Mouse (Mus musculus): Measurements from ENCODE around the gene Gm4131.
"Not testable (repeated sequence)": the region's sequence is repeated elsewhere in the genome, so short reads cannot be mapped to it uniquely, and the experiment has no call there.

Gene Gm4131

GRCm38 (mm10) chr14:62566821-62567220 is at the start of gene Gm4131:
TSS of gene Gm4131 (minus strand) at chr14:62566921.
- DNase-seq (ENCODE audit: low spot score in 2 of 2): not testable (repeated sequence)

DNA sequence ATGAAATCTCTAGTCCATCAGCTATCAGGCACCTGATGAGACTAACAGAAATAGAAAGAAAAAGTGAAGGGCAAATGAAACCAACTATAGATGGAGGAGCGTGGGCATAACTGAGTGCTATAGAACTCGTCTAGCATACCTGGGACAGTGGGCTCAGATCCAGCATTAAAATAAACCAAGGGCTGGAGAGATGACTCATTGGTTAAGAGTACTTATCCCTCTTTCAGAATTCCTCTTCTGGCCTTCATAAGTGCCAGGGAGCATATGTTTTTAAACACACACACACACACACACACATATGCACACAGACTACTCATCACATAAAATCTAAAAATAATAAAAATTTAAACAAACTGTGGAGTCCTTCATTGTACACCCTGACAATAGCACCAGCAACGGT is 43.2 kb upstream of the Gm4131 start:
- no peak for DNase-seq (ENCODE audit: low spot score in 2 of 2)

DNA sequence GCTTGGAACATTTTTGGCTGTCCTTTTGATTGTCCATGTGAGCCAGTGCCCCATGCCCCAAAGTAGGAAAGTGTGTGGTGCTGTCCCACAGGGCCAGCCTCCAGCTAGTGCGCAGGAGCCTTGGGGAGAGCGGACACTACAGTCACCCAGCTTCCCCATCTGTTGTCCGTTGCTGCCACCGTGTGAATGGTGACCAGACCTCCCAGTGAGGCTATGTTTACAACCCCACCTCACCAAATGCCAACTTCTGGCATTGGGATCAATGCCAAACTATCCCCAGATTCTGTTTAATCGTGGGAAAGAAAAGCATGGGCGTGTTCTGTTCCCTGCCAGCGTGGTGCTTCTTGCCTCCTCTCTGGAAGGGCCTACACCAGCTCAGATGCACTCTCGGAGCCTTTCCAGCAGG is 41.1 kb upstream of the Gm4131 start:
- no peak for DNase-seq (ENCODE audit: low spot score in 2 of 2)

GRCm38 (mm10) chr14:62602869-62603268 is 36.1 kb upstream of the Gm4131 start:
- no peak for DNase-seq (ENCODE audit: low spot score in 2 of 2)

GRCm38 (mm10) chr14:62602271-62602670 is 35.5 kb upstream of the Gm4131 start:
- peak in 1 of 2 experiments; percentile 37 for DNase-seq (ENCODE audit: low spot score in 2 of 2)

- DNase-seq (ENCODE audit: low spot score in 2 of 2): no peak
Observed at GRCm38 (mm10) chr14:62600109-62600522, 33.4 kb upstream of the Gm4131 start.

DNA sequence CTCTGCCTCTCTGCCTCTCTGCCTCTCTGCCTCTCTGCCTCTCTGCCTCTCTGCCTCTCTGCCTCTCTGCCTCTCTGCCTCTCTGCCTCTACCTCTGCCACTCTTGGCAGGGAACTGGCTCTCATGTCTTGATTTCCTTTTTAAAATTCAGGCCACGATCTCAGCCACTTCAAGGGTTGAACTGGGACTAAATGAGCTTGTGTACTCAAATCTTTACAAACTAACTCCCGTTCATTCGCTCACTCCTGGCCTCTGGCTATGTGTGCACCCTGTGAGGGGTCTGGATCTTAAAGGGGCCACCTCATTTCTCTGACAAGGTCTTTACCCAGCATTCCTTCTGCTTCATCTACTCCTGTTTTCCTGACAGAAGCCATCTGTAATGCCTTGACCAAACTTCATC is 18.6 kb upstream of the Gm4131 start:
- DNase-seq (ENCODE audit: low spot score in 2 of 2): no peak

DNA sequence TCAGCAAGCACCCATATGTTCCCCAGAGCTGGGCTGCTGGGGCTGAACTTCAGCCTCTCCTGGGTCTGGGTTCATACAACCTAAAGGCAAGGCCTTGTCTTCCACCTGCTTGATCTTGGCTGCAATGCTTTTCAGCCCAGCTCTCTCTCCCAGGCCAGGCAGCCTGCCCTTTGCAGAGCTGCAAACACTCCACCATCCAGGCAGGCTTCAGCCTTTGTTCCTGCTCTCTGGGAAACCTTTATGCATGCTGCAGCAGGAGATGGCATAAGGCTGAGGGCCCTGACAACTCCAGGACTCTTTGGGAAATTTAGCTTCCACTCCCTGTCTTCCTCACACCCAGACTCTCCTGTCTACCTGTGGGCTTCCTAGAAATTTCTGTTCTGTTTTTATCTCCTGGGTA is 17.9 kb upstream of the Gm4131 start:
- DNase-seq (ENCODE audit: low spot score in 2 of 2): no peak

DNA sequence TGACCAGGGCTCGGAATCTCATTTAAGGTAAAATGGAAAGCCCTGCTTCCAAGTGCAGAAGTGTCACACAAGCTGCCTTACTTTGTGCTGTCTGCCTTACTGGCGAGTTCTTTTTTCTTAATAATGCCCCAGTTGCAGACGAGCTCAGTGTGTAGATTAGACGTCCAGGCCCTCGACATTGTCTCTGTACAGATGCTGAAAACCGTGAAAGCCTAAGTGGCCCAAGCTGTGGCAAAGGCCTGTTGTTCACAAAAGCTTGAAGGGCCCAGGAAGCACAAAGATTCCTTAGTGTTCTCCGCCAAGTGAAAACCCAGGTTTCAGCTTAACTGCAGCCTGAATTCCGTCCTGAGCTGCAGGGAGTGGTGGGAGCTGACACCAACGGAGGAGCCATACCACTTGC is 15.0 kb upstream of the Gm4131 start:
- DNase-seq (ENCODE audit: low spot score in 2 of 2): no peak

- no peak for DNase-seq (ENCODE audit: low spot score in 2 of 2)
Observed at GRCm38 (mm10) chr14:62580945-62581344, 14.2 kb upstream of the Gm4131 start.

- DNase-seq (ENCODE audit: low spot score in 2 of 2): no peak
Observed at GRCm38 (mm10) chr14:62575862-62576261, 9.1 kb upstream of the Gm4131 start.

DNA sequence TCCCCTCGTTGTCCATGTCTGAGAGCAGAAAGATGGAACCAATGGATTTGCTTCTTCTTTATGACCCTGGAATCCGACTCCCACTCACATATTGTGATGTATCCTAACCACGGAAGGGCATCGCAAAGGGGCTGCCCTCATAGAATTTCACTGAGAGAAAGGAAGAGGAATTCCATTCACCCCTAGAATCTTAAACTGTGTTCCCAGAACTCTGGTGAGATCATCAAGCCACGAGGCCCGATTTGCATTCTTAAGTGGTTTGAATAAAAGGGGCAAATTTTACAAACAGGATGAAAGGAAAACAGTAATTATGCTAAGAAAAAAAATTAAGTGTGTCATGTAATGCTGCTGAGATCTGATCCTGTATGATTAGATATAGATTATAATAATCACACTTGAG is 8.2 kb upstream of the Gm4131 start:
- no peak for DNase-seq (ENCODE audit: low spot score in 2 of 2)

GRCm38 (mm10) chr14:62573454-62573853 is 6.7 kb upstream of the Gm4131 start:
- no peak for DNase-seq (ENCODE audit: low spot score in 2 of 2)

DNA sequence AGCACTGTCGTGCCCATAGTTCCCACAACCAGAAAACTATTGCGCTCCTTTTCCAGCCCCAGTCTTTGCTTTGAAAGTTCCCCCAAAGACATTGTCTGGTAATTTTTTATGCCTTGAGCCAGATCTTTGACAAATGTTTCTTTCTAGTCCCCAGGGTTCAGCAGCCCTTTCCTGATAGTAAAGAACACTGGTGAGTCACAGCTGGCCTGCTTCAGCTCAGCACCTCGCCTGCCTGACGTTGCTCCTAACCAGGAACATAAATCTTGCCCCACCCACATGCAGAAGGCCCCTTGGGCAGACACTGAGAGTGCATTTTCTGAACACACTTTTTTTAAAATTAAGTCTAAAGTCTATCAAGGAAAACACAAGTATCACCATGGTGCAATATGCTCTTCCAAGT is 3.6 kb upstream of the Gm4131 start:
- DNase-seq (ENCODE audit: low spot score in 2 of 2): no peak

DNA sequence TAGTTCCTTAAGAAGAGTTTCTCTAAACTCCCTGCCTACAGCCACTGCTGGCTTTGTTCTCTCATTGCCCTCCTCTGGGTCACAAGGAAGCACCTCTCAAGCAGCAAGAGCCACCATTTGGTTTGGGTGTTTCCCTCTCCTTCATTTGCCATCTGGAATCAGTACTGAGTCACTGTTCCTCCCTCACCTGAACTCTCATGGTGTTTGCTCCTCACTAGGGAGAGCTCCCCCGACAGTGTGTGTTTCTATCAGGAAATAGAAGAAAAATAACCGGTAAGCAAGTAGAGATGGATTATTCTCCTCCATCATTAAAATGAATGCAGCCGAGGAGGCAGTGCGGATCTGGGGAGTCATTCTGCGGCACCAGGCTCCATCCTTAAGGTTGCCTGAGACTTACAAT is 2.7 kb upstream of the Gm4131 start:
- no peak for DNase-seq (ENCODE audit: low spot score in 2 of 2)

DNA sequence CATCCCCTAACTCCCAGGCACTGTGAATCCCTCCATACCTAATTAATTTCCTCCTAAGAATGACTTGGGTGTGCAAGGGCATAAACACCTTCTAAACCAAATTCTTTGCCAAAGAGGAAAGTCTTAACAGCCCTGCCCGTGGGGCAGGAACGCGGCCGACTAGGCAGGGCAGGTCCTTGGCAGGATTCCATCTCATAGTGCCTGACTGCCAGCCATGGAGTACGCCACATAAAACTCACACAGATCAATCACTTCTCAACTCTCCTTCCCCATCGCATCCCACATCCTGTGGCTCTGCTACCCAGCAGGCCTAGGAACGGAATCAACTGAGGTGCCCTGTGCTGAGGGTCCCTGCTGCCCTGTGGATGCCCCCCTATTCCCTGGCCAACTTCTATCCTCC is 3.0 kb downstream of the Gm4131 start:
- no peak for DNase-seq (ENCODE audit: low spot score in 2 of 2)

DNA sequence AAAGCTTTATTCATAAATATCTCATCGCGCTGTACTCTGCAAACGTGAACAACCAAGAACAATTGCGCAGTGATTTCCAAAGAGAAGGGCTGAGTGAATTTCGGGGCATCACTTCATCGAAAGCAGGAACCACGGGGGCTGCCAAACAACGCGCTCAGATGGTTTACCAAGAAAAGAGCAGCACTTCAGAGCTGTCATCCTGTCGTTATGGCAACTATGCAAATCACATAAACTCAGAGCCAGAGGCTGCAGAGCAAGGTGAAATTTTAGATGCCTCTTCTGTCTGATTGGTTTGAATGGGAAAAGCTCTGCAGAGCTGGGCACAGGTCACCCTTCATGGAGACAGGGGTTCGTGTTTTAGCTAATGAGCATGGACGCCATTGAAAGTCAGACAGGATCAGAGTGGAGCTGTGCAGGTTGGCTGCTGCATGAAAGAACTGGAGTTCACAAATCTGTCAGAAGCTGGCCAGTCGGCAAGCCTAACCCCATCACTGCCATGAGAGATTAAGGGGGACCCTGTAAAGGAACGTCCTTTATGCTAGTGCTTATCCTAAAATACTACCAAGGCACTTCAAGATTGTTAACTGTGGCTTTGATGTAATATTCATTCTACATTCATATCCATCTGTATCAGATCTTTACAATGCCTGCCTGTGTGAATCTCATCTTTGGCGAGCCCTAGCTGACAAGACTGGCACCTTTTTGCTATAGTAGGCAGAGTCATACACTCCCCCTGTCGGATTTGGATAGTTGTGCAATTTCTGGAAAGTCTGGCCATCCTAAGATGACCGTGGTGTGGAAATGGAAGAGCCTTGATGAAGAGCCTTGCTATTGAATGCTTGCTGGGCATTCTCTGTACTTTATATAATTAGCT is 4.6 kb downstream of the Gm4131 start:
- DNase-seq (ENCODE audit: low spot score in 2 of 2): peak in 1 of 2 experiments; percentile 37

GRCm38 (mm10) chr14:62557111-62557510 is 9.6 kb downstream of the Gm4131 start:
- no peak for DNase-seq (ENCODE audit: low spot score in 2 of 2)

DNA sequence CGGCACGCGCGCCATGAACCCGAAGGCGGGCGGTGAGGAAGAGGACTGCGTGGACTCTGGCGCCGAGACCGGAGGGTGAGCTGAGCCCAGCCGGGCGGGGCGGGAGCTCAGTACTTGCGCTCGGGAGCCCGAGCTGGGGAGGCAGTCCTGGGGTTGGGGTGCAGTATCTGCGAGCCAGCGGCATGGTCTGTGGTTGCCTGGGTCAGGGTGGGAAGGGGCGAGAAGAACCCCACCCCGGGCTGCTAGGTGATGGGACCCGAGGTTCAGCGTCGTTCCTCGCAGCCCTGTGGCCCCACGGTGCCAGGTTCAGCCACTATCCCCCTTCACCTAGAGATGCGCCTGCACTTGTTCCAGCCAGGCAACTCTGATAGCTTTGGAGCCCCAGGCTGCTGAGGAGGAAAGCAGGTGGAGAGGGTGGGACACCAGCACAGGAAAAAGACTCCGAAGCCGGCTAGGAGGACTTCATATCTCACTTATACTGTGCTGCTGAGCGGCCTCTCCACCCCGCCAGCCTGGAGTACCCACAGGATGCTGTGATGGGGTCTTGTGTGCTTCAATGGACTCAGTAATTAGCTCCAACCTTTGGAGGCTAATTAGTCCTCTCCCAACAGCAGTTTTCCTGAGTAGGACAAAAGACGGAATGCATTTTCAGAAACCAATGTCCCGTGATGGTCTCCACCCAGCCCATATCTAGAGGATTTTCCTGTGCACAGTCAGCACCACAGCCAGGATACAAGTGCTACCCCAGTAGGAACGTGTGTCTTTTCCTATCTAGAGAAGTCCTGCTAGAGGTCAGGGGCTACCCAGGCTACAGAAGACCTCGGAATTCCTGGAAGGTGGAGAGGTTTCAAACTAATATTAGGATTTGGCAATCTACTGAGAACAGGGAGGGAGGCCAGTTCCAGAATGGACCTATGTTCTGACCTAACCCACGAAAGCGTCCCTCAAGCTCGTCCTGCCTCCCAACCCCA is 10.6 kb downstream of the Gm4131 start:
- DNase-seq (ENCODE audit: low spot score in 2 of 2): no peak

- peak; percentile 72 to 78 for DNase-seq (ENCODE audit: low spot score in 2 of 2)
Observed at GRCm38 (mm10) chr14:62555309-62555829, 11.4 kb downstream of the Gm4131 start, which contains the start of gene Fam124a. TSS of gene Fam124a (plus strand) at chr14:62555737.

- DNase-seq (ENCODE audit: low spot score in 2 of 2): no peak
Observed at GRCm38 (mm10) chr14:62553786-62554185, 12.9 kb downstream of the Gm4131 start.

DNA sequence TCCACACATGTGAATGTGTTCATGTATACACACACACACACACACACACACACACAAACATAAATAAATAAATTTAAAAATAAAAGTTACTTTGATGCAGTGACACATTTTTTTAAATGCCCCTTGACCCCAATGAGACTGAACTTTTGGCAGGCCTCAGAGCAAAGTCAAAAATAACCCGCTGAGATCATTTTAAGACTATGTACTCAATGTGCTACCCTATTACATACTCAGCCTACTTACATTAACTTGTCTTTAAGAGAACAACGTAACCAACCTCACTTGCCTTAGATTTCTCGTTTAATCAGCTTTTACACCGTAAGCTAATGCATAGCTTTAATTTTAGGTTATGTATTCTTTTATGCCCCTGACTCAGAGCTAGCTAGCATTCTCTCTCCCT is 13.9 kb downstream of the Gm4131 start:
- DNase-seq (ENCODE audit: low spot score in 2 of 2): no peak
